Mouse (Mus musculus) limb, embryonic 11.5 days (tissue): ENCODE results near the gene 4933428M09Rik. TPM values are rescaled to one million over a fixed set of nuclear protein-coding genes. Genes with fewer than 3 reads are reported as not detected.
"Not testable (repeated sequence)": the region's sequence is repeated elsewhere in the genome, so short reads cannot be mapped to it uniquely, and the experiment has no call there.

Experiments used
- ATAC-seq: fragments of 200-750 bp; cut with Nextera tagmentation; 2 replicates; pipeline ENCODE4 v1.8.0; 2017; ENCODE audit warnings: low read depth; ENCODE audit not compliant: insufficient number of reproducible peaks, low FRiP score, low TSS enrichment
- DNase-seq: peaks from one replicate; pipeline ENCODE4 v3.0.0-alpha.2; 2015; ENCODE audit warnings: low spot score
- H3K27ac ChIP-seq: fragments of 300-500 bp; sonication (generic); replicated peaks from 2 replicates; pipeline ENCODE4 v1.5.1; 2014; ENCODE audit warnings: low read depth, mild to moderate bottlenecking, low read length
- H3K27me3 ChIP-seq: fragments of 300-500 bp; sonication (generic); 2 replicates; pipeline ENCODE4 v1.6.1; 2014; ENCODE audit warnings: mild to moderate bottlenecking, low read length, mixed read lengths; ENCODE audit not compliant: control insufficient read depth, insufficient read depth
- H3K36me3 ChIP-seq: fragments of 300-500 bp; sonication (generic); 2 replicates; pipeline ENCODE4 v1.6.1; 2014; ENCODE audit warnings: mild to moderate bottlenecking, low read length, moderate library complexity, mixed read lengths; ENCODE audit not compliant: control insufficient read depth, insufficient read depth
- H3K4me1 ChIP-seq: fragments of 300-500 bp; sonication (generic); 2 replicates; pipeline ENCODE4 v1.6.1; 2014; ENCODE audit warnings: low read length, mixed read lengths; ENCODE audit not compliant: control insufficient read depth, insufficient read depth
- H3K4me2 ChIP-seq: fragments of 300-500 bp; sonication (generic); 2 replicates; pipeline ENCODE4 v1.6.1; 2014; ENCODE audit warnings: low read depth, mild to moderate bottlenecking, moderate library complexity; ENCODE audit not compliant: severe bottlenecking
- H3K4me3 ChIP-seq: fragments of 300-500 bp; sonication (generic); 2 replicates; pipeline ENCODE4 v1.5.1; 2014; ENCODE audit warnings: low read depth, low read length
- H3K9ac ChIP-seq: fragments of 300-500 bp; sonication (generic); 2 replicates; pipeline ENCODE4 v1.6.1; 2014; ENCODE audit warnings: mild to moderate bottlenecking, low read length
- H3K9me3 ChIP-seq: fragments of 300-500 bp; sonication (generic); 2 replicates; pipeline ENCODE4 v1.6.1; 2016; ENCODE audit warnings: low read length; ENCODE audit not compliant: control insufficient read depth
- WGBS: fragments of 180-500 bp; shearing (Covaris S2); extraction: QIAGEN DNeasy Blood & Tissue Kit; methylation state at CpG from one replicate; pipeline ENCODE4 v1.1.7; 2014; 5-methylcytosine and 5-hydroxymethylcytosine counted together
- polyA plus RNA-seq: library from polyadenylated mRNA; unstranded; fragments of >200 nt; fragmentation: Nextera tagmentation; extraction: Ambion mirVana; gene quantifications from 2 replicates; pipeline ENCODE4 v1.2.1, GENCODE M21; 2014

The 4933428M09Rik gene
- not detected in 2 replicates for polyA plus RNA-seq

DNA sequence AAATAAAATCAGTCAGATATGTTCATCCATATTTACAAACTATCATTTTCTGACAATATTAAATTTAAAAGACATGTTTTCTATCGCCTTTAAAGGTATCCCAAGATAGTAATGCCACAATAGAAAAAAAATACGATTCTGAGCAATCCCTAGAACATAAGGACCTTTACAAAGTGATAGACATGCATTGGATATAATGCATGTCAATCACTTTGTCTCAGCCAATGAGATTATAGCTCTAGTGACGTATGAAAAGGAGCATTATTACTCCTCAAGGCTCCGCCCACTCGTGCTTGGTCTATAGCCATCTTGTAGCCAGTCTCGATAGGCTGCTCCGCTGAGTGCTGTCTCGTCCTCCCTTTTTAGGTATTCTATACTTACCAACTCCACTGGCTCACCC lies at the start of gene 4933428M09Rik:
Gene 4933428M09Rik (plus strand): TSS at position 301 of the 400 bp plus-strand sequence.
- ATAC-seq: no peak
- no peaks in the 10 kb centered on the region for H3K4me1 ChIP-seq
- no peaks in the 10 kb centered on the region for H3K9me3 ChIP-seq
- no peak for DNase-seq
- H3K27ac ChIP-seq: no peak within 1 kb of the TSS
- 89% methylated on average over 8 of the region's 8 CpGs for WGBS
- H3K36me3 ChIP-seq: no peaks in the 10 kb centered on the region
- H3K4me2 ChIP-seq: no peak within 1 kb of the TSS
- no peak within 1 kb of the TSS for H3K9ac ChIP-seq
- no peak within 1 kb of the TSS for H3K4me3 ChIP-seq
- no peaks in the 10 kb centered on the region for H3K27me3 ChIP-seq

DNA sequence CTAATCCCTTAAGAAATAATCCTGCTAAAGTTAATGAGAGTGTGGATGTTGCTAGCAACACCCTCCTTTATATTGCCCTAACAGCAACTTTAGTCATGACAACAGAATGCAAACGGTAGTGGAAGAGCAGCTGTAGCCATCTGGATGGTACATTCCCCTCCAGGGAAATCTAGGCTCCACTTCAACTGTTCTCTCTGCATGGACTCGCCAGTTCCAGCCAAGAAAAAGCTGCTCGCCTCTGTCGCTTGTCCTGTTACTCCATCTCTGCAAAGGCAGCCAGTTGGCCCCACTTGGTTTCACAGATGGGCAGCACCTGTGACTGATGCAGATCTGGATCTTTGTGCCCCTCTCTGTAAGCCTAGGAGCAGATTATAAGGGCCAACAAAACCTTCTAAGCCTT lies 45.0 kb upstream of the 4933428M09Rik start:
- Histone ChIP-seq H3K27me3 (no peaks in the 10 kb centered on the region), H3K4me3 (no peak overlapping the region), H3K36me3 (no peaks in the 10 kb centered on the region), H3K9me3 (no peaks in the 10 kb centered on the region), H3K9ac (no peak overlapping the region), H3K27ac (no peak overlapping the region), H3K4me2 (no peak overlapping the region), H3K4me1 (no peaks in the 10 kb centered on the region)
- 60% methylated on average over 4 of the region's 4 CpGs for WGBS
- ATAC-seq (no peak), DNase-seq (no peak)

DNA sequence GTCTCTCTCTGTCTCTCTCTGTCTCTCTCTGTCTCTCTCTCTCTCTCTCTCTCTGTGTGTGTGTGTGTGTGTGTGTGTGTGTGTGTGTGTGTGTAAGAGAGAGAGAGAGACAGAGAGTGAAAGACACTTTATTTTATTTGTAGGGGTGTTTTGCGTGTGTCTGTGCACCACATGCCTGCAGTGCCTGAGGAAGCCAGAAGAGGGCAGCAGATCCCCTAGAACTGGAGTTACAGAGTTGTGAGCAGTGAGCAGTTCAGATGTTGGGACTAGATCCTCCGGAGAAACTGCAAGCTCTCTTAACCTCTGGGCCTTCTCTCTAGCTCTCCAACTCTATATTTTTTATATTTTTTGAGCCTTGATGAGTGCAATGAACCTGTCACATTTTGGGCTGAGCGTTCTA lies 12.5 kb downstream of the 4933428M09Rik start:
- not testable (repeated sequence) for DNase-seq, H3K9me3 ChIP-seq, H3K27me3 ChIP-seq, H3K4me1 ChIP-seq, ATAC-seq, H3K27ac ChIP-seq, H3K4me2 ChIP-seq, H3K4me3 ChIP-seq, H3K36me3 ChIP-seq, H3K9ac ChIP-seq
- 93% methylated on average over 3 of the region's 3 CpGs for whole genome bisulfite sequencing

DNA sequence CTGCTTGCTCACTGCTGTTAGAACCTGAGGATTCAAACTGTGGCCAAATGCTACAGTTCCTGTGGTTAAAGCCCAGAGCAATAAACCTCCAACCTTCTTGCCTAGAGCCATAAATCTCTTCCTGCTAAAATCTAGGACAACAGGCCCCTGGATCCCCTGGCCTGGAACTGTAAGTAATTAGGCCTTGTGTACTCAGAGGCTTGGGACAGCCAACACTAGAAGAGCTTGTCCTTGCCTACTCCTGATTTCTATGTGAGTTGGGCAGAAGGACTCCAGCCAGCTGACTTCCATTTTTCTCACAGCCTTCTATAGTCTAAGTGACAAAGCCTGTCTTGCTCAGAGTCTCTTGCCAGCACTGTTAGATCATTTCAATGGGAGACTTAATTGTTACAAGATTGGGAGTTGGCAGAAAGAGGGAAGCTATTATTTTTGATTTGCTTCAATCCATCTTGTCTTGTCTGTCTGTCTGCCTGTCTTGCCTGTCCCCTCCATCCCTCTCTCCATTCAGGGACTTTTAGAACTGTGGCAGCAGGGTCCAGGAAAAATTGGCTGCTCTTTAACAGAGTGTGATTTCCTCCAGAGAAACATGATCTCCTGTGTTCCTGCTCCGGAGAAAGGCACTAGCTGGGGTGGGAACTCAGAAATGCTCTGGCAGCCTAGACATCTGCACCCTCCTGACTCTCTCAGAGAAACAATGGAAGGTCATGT lies 15.7 kb downstream of the 4933428M09Rik start:
- Histone ChIP-seq H3K9me3 (no peaks in the 10 kb centered on the region), H3K4me1 (no peaks in the 10 kb centered on the region), H3K36me3 (no peaks in the 10 kb centered on the region), H3K9ac (no peak overlapping the region), H3K4me2 (no peak overlapping the region), H3K27me3 (peaks cover 2% of the 10 kb centered on the region; the same call in 1 of the 2 replicates), H3K27ac (peak overlapping the region; percentile 36; the same call in 1 of the 2 replicates), H3K4me3 (no peak overlapping the region)
- ATAC-seq: 0 out of 2 replicates have a peak, but pooled peaks have one; percentile 68
- 36% methylated on average over 1 of the region's 1 CpGs for WGBS
- peak; percentile 28 for DNase-seq

DNA sequence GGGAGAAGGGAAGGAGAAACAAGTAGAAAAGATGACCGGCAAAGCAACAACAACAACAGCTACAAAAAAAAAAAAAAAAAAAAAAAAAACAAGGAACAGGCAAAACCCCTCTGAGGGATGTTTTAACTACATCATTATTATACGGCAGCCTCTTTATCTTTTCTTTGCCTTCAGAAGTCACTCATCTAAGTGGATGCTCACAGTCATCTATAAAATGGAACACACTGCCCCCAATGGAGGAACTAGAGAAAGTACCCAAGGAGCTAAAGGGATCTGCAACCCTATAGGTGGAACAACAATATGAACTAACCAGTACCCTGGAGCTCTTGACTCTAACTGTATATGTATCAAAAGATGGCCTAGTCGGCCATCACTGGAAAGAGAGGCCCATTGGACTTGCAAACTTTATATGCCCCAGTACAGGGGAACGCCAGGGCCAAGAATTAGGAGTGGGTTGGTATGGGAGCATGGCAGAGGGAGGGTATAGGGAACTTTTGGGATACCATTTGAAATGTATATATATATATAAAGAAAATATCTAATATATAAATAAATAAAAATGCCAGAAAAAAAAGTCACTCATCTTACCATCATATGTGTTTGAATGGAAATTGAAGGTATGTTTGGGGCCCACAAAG lies 30.3 kb downstream of the 4933428M09Rik start:
- H3K36me3 ChIP-seq, ATAC-seq, H3K9ac ChIP-seq, H3K4me1 ChIP-seq, DNase-seq, H3K4me2 ChIP-seq, H3K27ac ChIP-seq, H3K4me3 ChIP-seq, H3K9me3 ChIP-seq, H3K27me3 ChIP-seq: not testable (repeated sequence)
- 83% methylated on average over 3 of the region's 4 CpGs for WGBS

DNA sequence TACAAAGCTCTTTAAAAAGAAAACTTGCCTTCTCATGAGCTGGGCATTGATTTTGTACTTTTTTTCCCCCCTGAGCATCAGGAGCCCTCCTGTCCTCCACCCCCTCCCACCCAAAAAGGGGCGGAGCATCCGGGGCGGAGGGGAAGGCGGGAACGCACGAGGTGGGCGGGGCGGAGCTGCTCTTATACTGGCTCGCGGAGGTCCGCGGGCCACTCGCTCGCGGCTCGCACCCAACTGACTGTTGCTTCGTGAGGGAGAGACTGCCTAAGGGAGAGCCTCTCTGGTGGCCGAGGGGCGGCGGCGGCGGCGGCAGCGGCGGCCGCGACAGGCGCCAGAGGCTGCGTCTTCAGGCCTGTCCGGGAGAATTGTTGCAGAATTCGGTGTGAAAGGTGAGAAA lies 30.8 kb downstream of the 4933428M09Rik start, which contains the start of gene Mum1l1:
Gene Mum1l1 (plus strand): TSS at position 214 of the 397 bp plus-strand sequence.
- Histone ChIP-seq H3K4me3 (peak within 1 kb of the TSS; percentile 36), H3K9me3 (no peaks in the 10 kb centered on the region), H3K27ac (no peak within 1 kb of the TSS), H3K4me2 (peak within 1 kb of the TSS; percentile 46), H3K36me3 (no peaks in the 10 kb centered on the region), H3K4me1 (no peaks in the 10 kb centered on the region), H3K27me3 (0 out of 2 replicates have a peak, but pooled peaks cover 3% of the 10 kb centered on the region), H3K9ac (peak within 1 kb of the TSS; percentile 31)
- WGBS: 19% methylated on average over 30 of the region's 31 CpGs
- DNase-seq (peak; percentile 81), ATAC-seq (peak; percentile 93)

DNA sequence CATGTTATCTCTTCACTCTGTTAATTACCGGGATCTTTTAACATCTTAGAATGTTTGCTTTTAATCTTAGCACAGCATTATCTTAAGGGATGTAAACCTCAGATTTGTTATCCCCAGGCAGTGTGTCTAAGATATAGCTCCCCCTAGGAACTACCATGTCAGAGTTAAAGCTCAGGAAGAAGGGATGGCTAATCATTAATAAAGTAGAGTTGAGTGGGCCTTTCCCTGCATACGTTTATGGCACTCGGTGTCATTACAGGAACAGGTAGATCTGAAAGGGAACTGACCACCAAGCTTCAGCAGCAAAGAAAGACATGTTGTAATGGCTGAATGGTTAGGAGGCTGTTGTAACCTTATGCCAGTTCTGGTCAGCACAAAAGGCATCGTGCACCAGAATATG lies 35.7 kb downstream of the 4933428M09Rik start:
- H3K36me3 ChIP-seq: no peaks in the 10 kb centered on the region
- ATAC-seq (no peak), DNase-seq (no peak)
- H3K9ac ChIP-seq: no peak overlapping the region
- WGBS: 75% methylated on average over 4 of the region's 4 CpGs
- H3K4me3 ChIP-seq: no peak overlapping the region
- no peaks in the 10 kb centered on the region for H3K9me3 ChIP-seq
- 0 out of 2 replicates have a peak, but pooled peaks cover 3% of the 10 kb centered on the region for H3K27me3 ChIP-seq
- no peak overlapping the region for H3K27ac ChIP-seq
- H3K4me2 ChIP-seq: no peak overlapping the region
- H3K4me1 ChIP-seq: no peaks in the 10 kb centered on the region

DNA sequence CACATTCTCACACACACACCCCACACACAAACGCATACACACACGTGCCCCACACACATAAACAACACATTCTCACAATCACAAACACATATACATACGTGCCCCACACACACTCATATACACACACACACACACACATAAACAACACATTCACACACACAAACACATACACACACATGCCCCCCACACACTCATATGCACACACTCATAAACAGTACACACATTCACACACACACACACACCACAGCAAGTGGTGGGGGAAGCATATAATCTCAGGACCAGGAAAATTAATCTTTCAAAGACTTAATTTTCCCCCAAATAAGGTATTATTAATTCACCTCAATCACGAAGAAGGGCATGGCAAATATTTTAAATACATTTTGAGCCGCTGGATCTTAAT lies 37.4 kb downstream of the 4933428M09Rik start:
- Histone ChIP-seq H3K36me3 (no peaks in the 10 kb centered on the region), H3K4me1 (no peaks in the 10 kb centered on the region), H3K9ac (no peak overlapping the region), H3K4me2 (no peak overlapping the region; the same call in 1 of the 2 replicates), H3K27me3 (0 out of 2 replicates have a peak, but pooled peaks cover 3% of the 10 kb centered on the region), H3K27ac (no peak overlapping the region), H3K9me3 (no peaks in the 10 kb centered on the region), H3K4me3 (no peak overlapping the region)
- DNase-seq (no peak), ATAC-seq (no peak)
- WGBS: 71% methylated on average over 5 of the region's 5 CpGs
